Mouse (Mus musculus) forebrain, postnatal 0 days (tissue): ENCODE data around the gene Pla2g7. TPM values are rescaled to one million over a fixed set of nuclear protein-coding genes. Genes with fewer than 3 reads are reported as not detected.
A peak's percentile ranks its signal among the peaks of the same experiment; 100 is the strongest.

Experiments
- ATAC-seq: fragments of 200-750 bp; cut with Nextera tagmentation; 2 replicates; pipeline ENCODE4 v1.8.0; 2017; ENCODE audit warnings: mild to moderate bottlenecking, moderate library complexity
- DNase-seq: peaks from one replicate; pipeline ENCODE4 v3.0.0-alpha.2; 2015
- H3K27ac ChIP-seq: fragments of 300-500 bp; sonication (generic); 2 replicates; pipeline ENCODE4 v1.5.1; 2014; ENCODE audit warnings: low read depth, mild to moderate bottlenecking, antibody characterized with exemption, low read length, moderate library complexity, mixed read lengths
- H3K27me3 ChIP-seq: fragments of 300-500 bp; sonication (generic); 2 replicates; pipeline ENCODE4 v1.6.1; 2014; ENCODE audit warnings: mild to moderate bottlenecking, low read length, mixed read lengths; ENCODE audit not compliant: insufficient read depth
- H3K36me3 ChIP-seq: fragments of 300-500 bp; sonication (generic); 2 replicates; pipeline ENCODE4 v1.6.1; 2014; ENCODE audit warnings: mild to moderate bottlenecking, moderate library complexity; ENCODE audit not compliant: insufficient read depth
- H3K4me1 ChIP-seq: fragments of 300-500 bp; sonication (generic); 2 replicates; pipeline ENCODE4 v1.6.1; 2014; ENCODE audit warnings: antibody characterized with exemption; ENCODE audit not compliant: insufficient read depth
- H3K4me2 ChIP-seq: fragments of 300-500 bp; sonication (generic); 2 replicates; pipeline ENCODE4 v1.6.1; 2014; ENCODE audit warnings: low read depth, mild to moderate bottlenecking, moderate library complexity
- H3K4me3 ChIP-seq: fragments of 300-500 bp; sonication (generic); 2 replicates; pipeline ENCODE4 v1.5.1; 2014; ENCODE audit warnings: low read depth, low read length, mixed read lengths
- H3K9ac ChIP-seq: fragments of 300-500 bp; sonication (generic); 2 replicates; pipeline ENCODE4 v1.6.1; 2014; ENCODE audit warnings: mild to moderate bottlenecking
- H3K9me3 ChIP-seq: fragments of 300-500 bp; sonication (generic); 2 replicates; pipeline ENCODE4 v1.6.1; 2016; ENCODE audit warnings: low read length
- CTCF ChIP-seq: sonication (generic); IDR thresholded peaks from 2 replicates; pipeline ENCODE4 v1.5.1; 2016; ENCODE audit warnings: antibody characterized with exemption, control low read depth, low read depth
- WGBS: fragments of 180-500 bp; shearing (Covaris S2); extraction: QIAGEN DNeasy Blood & Tissue Kit; methylation state at CpG from one replicate; pipeline ENCODE4 v1.1.7; 2014; 5-methylcytosine and 5-hydroxymethylcytosine counted together
- polyA plus RNA-seq: library from polyadenylated mRNA; unstranded; fragments of >200 nt; fragmentation: Nextera tagmentation; extraction: Ambion mirVana; gene quantifications from 2 replicates; pipeline ENCODE4 v1.2.1, GENCODE M21; 2015
- total RNA-seq: library from RNA; depleted of rRNA; stranded (reverse); fragments of >200 nt; gene quantifications from 2 replicates; pipeline ENCODE4 v1.2.3, GENCODE M21; 2014

Gene Pla2g7
- total and polyA plus RNA-seq, 2 experiments from 2014 or later, result 26.8 to 76.9 TPM

- Histone ChIP-seq H3K9ac (no peak overlapping the region), H3K4me3 (no peak overlapping the region), H3K4me2 (no peak overlapping the region), H3K4me1 (no peaks in the 10 kb centered on the region), H3K27ac (no peak overlapping the region), H3K36me3 (no peaks in the 10 kb centered on the region), H3K9me3 (no peaks in the 10 kb centered on the region), H3K27me3 (no peaks in the 10 kb centered on the region)
- DNase-seq (peak; percentile 68), ATAC-seq (no peak)
- 13% methylated on average over 3 of the region's 3 CpGs for WGBS
- peak; percentile 84 for TF ChIP-seq CTCF
Observed at GRCm38 (mm10) chr17:43606704-43607103, 38.8 kb downstream of the Pla2g7 start.

- H3K9ac ChIP-seq, result no peak overlapping the region
- H3K27me3 ChIP-seq, result no peaks in the 10 kb centered on the region
- ATAC-seq (peak; percentile 80), DNase-seq (peak; percentile 93)
- peak; percentile 91 for TF ChIP-seq CTCF
- no peaks in the 10 kb centered on the region for H3K4me1 ChIP-seq
- H3K27ac ChIP-seq, result no peak overlapping the region
- no peak overlapping the region for H3K4me2 ChIP-seq
- no peak overlapping the region for H3K4me3 ChIP-seq
- no peaks in the 10 kb centered on the region for H3K9me3 ChIP-seq
- no peaks in the 10 kb centered on the region for H3K36me3 ChIP-seq
- WGBS, result 17% methylated on average over 7 of the region's 7 CpGs
Observed at GRCm38 (mm10) chr17:43611586-43611985, 43.7 kb downstream of the Pla2g7 start.

- Histone ChIP-seq H3K36me3 (no peaks in the 10 kb centered on the region), H3K9me3 (no peaks in the 10 kb centered on the region), H3K4me1 (no peaks in the 10 kb centered on the region), H3K27me3 (no peaks in the 10 kb centered on the region), H3K4me2 (no peak overlapping the region), H3K4me3 (no peak overlapping the region), H3K27ac (no peak overlapping the region), H3K9ac (no peak overlapping the region)
- ATAC-seq (no peak), DNase-seq (no peak)
- no peak for TF ChIP-seq CTCF
- WGBS, result 68% methylated on average over 3 of the region's 3 CpGs
Observed at GRCm38 (mm10) chr17:43612221-43612620, 44.3 kb downstream of the Pla2g7 start.

- Histone ChIP-seq H3K27ac (no peak overlapping the region), H3K4me3 (no peak overlapping the region), H3K4me1 (no peaks in the 10 kb centered on the region), H3K36me3 (no peaks in the 10 kb centered on the region), H3K9me3 (no peaks in the 10 kb centered on the region), H3K4me2 (no peak overlapping the region), H3K9ac (no peak overlapping the region), H3K27me3 (no peaks in the 10 kb centered on the region)
- DNase-seq (no peak), ATAC-seq (no peak)
- no peak for TF ChIP-seq CTCF
- whole genome bisulfite sequencing, result 91% methylated on average over 9 of the region's 9 CpGs
Observed at GRCm38 (mm10) chr17:43619156-43619555, 51.3 kb downstream of the Pla2g7 start.

- H3K9me3 ChIP-seq, result 0 out of 2 replicates have a peak, but pooled peaks cover 11% of the 10 kb centered on the region
- ATAC-seq, result no peak
- TF ChIP-seq CTCF, result no peak
- H3K4me1 ChIP-seq, result no peaks in the 10 kb centered on the region
- WGBS, result 89% methylated on average over 10 of the region's 10 CpGs
- no peak overlapping the region for H3K27ac ChIP-seq
- no peak overlapping the region for H3K9ac ChIP-seq
- H3K36me3 ChIP-seq, result no peaks in the 10 kb centered on the region
- H3K4me2 ChIP-seq, result no peak overlapping the region
- no peaks in the 10 kb centered on the region for H3K27me3 ChIP-seq
- DNase-seq, result no peak
- no peak overlapping the region for H3K4me3 ChIP-seq
Observed at GRCm38 (mm10) chr17:43622076-43622475, 54.2 kb downstream of the Pla2g7 start.

GRCm38 (mm10) chr17:43628246-43628645 lies 60.3 kb downstream of the Pla2g7 start:
- no peak for ATAC-seq
- H3K4me2 ChIP-seq, result no peak overlapping the region
- H3K9ac ChIP-seq, result no peak overlapping the region
- H3K27me3 ChIP-seq, result peaks cover 7% of the 10 kb centered on the region; the same call in 1 of the 2 replicates
- no peak overlapping the region for H3K27ac ChIP-seq
- no peak for TF ChIP-seq CTCF
- H3K4me3 ChIP-seq, result no peak overlapping the region
- WGBS, result 92% methylated on average over 10 of the region's 10 CpGs
- DNase-seq, result no peak
- no peaks in the 10 kb centered on the region for H3K36me3 ChIP-seq
- peaks cover 3% of the 10 kb centered on the region for H3K4me1 ChIP-seq
- 0 out of 2 replicates have a peak, but pooled peaks cover 11% of the 10 kb centered on the region for H3K9me3 ChIP-seq

GRCm38 (mm10) chr17:43629026-43629495 lies 61.2 kb downstream of the Pla2g7 start:
- Histone ChIP-seq H3K4me2 (peak overlapping the region; percentile 74), H3K9ac (peak overlapping the region; percentile 40; the same call in 1 of the 2 replicates), H3K36me3 (no peaks in the 10 kb centered on the region), H3K27ac (no peak overlapping the region), H3K9me3 (0 out of 2 replicates have a peak, but pooled peaks cover 11% of the 10 kb centered on the region), H3K4me3 (peak overlapping the region; percentile 43), H3K27me3 (peaks cover 7% of the 10 kb centered on the region; the same call in 1 of the 2 replicates), H3K4me1 (peaks cover 3% of the 10 kb centered on the region)
- no peak for TF ChIP-seq CTCF
- DNase-seq, result peak; percentile 6
- WGBS, result 24% methylated on average over 24 of the region's 24 CpGs
- ATAC-seq, result peak; percentile 23
